Mouse (Mus musculus): ENCODE data around the gene Acbd5.
"Not testable (repeated sequence)": the region's sequence is repeated elsewhere in the genome, so short reads cannot be mapped to it uniquely, and the experiment has no call there.

Gene Acbd5

GRCm38 (mm10) chr2:23067552-23068369 lies at the start of gene Acbd5:
Gene Acbd5 (plus strand): TSS chr2:23068167.
- DNase-seq (ENCODE audit: low read depth, low spot score) = peak; percentile 97

DNA sequence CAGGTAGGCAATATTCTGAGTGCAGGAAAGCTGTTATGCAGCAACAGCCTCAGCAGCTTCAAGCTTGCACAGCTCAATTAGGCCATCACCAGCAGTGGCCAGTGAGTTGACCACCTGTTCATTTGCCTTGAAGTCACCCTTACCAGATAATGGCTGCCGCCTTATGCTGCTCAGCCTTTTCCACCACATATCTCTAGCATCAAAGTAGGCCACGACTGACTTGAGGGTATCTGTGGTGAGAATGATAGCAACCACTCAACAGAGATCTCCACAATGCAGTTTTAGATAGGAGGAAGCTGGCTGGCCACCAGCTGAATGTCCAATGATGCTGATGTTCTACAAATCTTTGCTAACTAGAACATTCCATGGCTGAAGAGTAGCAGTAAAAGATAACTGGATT lies 48.8 kb upstream of the Acbd5 start:
- DNase-seq (ENCODE audit: low read depth, low spot score) = no peak

- DNase-seq (ENCODE audit: low read depth, low spot score) = no peak
Measured at GRCm38 (mm10) chr2:23021320-23021719, 46.6 kb upstream of the Acbd5 start.

DNA sequence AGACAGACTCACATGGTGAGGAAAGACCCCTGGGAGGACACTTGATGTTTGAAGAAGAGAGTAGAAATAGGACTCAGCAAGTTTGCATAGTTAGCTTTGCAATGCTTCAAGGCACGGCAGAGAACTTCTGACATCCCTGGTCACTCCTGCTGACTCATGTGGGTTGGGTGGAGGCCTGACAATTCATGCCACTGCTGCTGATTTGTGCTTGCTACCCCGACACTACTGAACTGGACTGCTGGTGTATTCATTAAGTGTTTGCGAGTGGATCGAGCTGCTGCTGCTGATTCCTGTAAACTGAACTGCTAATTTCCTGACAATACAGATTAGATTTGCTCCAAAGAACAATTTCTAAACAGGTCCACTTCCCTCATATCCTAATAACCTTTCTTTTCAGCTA lies 46.2 kb upstream of the Acbd5 start:
- DNase-seq (ENCODE audit: low read depth, low spot score) = no peak

GRCm38 (mm10) chr2:23023023-23023422 lies 44.9 kb upstream of the Acbd5 start:
- DNase-seq (ENCODE audit: low read depth, low spot score) = no peak

DNA sequence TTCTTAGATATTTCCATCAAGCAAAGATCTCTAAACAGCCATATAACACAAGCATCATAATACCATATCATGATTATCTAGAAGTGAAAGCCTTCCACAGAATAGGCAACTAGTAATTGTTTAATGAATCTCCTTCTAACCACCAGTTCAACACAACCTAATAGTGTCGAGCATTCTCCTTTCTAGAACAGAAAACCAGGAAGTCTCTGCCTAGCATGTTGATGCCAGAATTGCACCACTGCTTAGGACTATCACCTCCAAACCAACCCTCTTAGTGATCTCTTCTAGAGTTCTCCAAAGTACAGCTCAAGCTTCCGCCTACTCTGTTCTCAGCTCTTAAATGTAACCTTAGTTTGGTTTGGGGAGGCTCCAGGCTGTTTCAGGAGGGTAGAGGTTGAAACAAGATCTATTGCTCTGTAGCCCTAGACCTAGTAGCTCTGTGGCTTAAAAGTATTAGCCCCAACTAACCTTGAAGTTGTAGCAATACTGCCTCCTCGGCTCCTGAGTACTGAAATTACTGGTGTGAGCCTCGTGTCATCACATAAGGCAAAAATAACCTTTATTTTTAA lies 44.2 kb upstream of the Acbd5 start:
- DNase-seq (ENCODE audit: low read depth, low spot score) = no peak

DNA sequence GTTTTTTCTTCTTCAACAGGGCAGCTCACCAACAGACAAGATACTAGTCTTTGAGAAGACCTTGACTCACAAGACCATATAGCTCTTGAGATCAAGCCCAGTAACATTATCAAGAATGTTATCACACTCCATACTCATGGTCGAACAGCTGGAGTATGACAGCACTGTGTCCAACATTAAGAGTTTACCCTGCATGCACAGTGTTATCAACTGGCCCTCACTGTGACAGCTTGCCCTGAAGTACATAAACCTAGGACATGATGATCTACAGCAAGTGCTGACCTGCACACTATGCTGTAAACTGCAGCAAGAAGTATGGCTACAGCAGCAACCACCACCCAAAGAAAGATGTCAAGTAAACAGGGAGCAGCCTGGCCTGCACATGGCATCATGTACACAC lies 41.6 kb upstream of the Acbd5 start:
- no peak for DNase-seq (ENCODE audit: low read depth, low spot score)

DNA sequence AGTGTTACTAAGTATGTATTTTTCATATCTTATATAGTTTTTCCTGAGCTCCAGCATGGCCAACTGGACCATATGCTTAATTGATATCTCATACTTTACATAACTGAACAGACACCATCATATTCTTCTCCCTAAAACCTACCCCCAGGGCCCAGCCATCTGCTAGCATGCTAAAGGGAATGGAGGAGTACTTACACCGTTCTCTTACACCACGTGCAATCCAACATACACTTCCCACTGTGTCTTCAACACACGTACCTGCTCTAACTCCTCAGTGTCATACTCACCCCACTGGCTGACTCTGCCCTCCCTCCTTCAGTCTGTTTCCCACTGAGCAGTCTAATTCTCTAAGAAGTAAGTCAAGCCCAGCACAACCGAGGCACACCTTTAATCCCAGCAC lies 39.1 kb upstream of the Acbd5 start:
- no peak for DNase-seq (ENCODE audit: low read depth, low spot score)

DNA sequence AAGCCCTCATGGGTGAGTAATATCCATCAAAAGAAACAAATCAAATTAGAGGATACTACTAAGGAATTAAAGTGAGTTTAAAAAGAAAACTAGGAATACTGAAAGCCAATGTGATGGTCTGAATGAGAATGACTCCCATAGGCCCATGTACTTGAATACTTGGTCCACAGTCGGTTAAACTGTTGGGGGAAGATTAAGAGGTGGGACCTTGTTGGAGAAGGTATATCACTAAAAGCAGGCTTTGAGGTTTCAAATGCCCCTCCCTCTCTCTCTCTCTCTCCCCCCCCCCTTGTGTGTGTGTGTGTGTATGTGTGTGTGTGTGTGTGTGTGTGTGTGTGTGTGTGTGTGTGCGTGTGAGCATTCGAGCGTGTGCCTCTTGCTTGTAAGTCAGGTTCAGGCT lies 37.3 kb upstream of the Acbd5 start:
- DNase-seq (ENCODE audit: low read depth, low spot score) = no peak

- no peak for DNase-seq (ENCODE audit: low read depth, low spot score)
Measured at GRCm38 (mm10) chr2:23034692-23035435, 33.1 kb upstream of the Acbd5 start.

- no peak for DNase-seq (ENCODE audit: low read depth, low spot score)
Measured at GRCm38 (mm10) chr2:23035467-23035866, 32.5 kb upstream of the Acbd5 start.

DNA sequence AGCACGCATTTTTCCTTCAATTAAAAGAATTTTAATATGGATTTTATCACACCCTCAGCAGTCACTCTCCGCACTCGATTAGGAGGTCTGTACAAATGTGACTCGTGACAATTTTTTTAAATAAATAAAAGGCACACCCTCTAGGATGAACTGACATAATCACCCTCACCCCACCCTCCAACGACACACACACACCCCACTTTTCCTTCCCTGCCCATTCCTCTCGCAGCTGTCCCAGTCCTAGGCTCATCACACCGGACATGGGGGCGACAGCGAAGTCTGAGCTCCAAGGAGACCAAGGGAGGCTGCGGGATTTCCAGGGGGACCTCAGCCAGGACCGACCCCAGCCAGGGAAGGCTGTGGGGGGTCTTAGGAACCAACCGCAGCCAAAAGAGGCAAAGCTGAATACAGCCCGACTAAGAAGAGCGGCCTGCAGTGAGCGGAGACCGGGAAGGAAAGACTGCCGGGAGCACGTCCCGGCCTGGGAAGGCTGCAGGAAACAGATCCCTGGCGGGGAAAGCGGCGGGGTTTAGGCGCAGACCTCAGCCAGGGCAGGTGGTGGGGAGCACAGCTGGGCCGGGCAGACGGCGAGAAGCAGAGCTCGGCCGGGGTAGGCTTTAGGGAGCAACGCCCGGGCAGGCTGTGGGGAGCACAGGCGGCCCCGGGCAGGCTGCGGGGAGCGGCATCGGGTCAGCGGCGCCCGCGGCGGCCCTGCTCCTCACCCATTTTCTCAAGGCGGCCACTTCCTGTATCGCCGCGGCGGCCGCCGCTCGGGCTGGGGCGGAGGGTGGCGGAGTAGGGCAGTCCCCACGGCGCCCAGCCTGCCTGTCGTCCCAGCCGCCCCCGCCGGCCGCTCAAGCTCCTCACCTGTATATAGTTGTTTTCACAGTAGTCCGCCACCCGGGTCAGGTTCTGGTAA lies 28.6 kb upstream of the Acbd5 start:
- DNase-seq (ENCODE audit: low read depth, low spot score) = peak; percentile 71

DNA sequence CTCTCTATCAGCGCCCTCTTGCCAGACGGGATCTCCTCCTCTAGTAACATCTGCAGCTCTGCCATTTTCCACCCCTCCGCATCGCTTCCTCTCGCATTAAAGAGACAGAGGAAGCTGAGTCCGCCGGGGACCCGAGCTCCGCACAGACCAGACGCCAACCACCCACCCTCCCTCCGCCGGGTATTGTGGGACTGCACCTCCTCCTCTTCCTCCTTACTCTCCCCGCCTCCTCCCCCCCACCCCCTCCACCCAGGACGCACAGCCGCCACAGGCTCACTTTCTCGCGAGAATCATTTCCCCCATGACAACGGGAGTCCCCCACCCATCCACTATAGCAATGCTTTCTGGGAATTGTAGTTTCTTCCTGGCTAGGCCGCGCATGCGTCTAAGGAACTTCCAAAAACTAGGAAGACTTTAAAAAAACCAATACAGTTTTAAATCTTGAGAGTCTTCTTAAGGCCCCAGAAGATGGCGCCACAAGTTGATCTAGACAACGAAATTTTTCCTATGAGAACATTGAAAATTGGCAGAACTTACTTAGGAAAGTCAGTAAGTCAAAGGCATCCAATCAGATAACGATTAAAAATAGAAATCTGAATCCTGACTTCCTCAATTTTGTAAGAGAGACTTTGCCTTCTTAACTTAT lies 27.8 kb upstream of the Acbd5 start, which contains the start of gene Abi1:
Gene Abi1 (minus strand): TSS at position 241 of the 646 bp plus-strand sequence.
- peak; percentile 99 for DNase-seq (ENCODE audit: low read depth, low spot score)

- not testable (repeated sequence) for DNase-seq (ENCODE audit: low read depth, low spot score)
Measured at GRCm38 (mm10) chr2:23040690-23041089, 27.3 kb upstream of the Acbd5 start.

GRCm38 (mm10) chr2:23041457-23041856 lies 26.5 kb upstream of the Acbd5 start:
- no peak for DNase-seq (ENCODE audit: low read depth, low spot score)

DNA sequence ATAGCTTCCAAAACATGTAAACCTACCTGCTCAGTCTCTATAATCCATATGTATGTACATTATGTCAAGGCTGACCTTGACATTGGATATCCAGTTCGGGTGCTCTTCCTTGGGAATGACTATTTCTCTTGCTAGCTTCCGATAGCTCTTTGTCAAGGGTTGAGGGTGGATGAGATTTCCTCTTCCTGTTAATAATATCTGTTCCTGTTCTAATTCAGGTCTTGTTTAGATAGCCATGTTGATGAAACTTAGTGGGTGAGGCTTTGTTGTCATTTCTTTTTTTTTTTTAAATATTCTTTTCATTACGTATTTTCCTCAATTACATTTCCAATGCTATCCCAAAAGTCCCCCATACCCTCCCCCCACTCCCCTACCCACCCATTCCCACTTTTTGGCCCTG lies 25.8 kb upstream of the Acbd5 start:
- DNase-seq (ENCODE audit: low read depth, low spot score) = no peak

GRCm38 (mm10) chr2:23045703-23046102 lies 22.3 kb upstream of the Acbd5 start:
- no peak for DNase-seq (ENCODE audit: low read depth, low spot score)

GRCm38 (mm10) chr2:23048006-23048405 lies 20.0 kb upstream of the Acbd5 start:
- no peak for DNase-seq (ENCODE audit: low read depth, low spot score)

DNA sequence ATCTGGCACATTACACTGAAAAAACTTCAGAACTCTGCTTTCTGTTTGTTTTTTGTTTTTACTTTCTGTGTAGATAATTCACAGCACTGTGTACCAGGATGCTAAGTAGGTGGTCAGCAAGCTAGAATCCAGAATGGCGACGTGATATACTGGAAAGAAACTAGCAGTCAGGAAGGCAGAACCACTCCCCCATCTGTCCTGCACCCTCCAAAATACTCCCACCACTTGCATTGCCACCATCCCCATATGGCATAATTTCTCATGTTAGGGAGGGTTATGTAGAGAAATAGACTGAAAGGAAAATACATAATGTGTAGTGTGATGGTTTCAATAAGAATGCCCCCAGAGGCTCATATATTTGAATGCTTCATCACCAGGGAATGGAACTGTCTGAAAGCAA lies 16.1 kb upstream of the Acbd5 start:
- DNase-seq (ENCODE audit: low read depth, low spot score) = no peak

- no peak for DNase-seq (ENCODE audit: low read depth, low spot score)
Measured at GRCm38 (mm10) chr2:23052523-23052922, 15.4 kb upstream of the Acbd5 start.

DNA sequence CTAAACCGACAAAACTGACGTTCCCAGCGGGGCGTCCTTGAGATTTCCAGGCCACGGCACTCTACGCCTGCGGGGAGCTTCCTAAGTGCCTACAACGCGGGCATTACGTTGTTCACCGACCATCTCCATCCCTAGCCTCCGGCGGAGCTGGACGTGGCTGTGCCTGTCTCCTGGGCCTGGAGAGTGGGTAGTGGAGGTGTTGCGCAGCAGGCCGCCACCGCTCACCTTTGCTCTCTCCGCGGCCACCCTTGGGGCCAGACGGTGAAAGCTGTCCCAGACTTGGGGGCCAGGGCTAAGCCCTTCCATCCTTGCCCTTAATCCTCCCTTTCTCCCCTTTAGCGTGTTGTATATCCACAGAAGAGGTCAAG lies 387 bp downstream of the Acbd5 start:
- no peak for DNase-seq (ENCODE audit: low read depth, low spot score)
